Mouse (Mus musculus) MEL-GATA-1-ER (cell line): ENCODE results near the gene Catsperz.

Experiments used
- DNase-seq: peaks from one replicate; pipeline ENCODE4 v3.0.0-alpha.2; 2012; ENCODE audit warnings: low read depth; ENCODE audit errors: extremely low read depth

Catsperz gene

GRCm38 (mm10) chr19:6924461-6925306 lies 496 bp downstream of the Catsperz start:
- no peak for DNase-seq

- DNase-seq, result no peak
Measured at GRCm38 (mm10) chr19:6922901-6923735, 2.1 kb downstream of the Catsperz start.

GRCm38 (mm10) chr19:6921647-6922567 lies 3.3 kb downstream of the Catsperz start, which contains the start of gene Esrra:
TSS of gene Esrra (minus strand) at chr19:6921813.
- DNase-seq, result peak; percentile 98

GRCm38 (mm10) chr19:6920741-6921636 lies 4.2 kb downstream of the Catsperz start:
- DNase-seq, result no peak

GRCm38 (mm10) chr19:6919876-6920740 lies 5.1 kb downstream of the Catsperz start:
- no peak for DNase-seq

- DNase-seq, result no peak
Measured at GRCm38 (mm10) chr19:6919431-6919830, 5.7 kb downstream of the Catsperz start.

GRCm38 (mm10) chr19:6918321-6918720 lies 6.9 kb downstream of the Catsperz start:
- DNase-seq, result no peak

GRCm38 (mm10) chr19:6916496-6916895 lies 8.7 kb downstream of the Catsperz start:
- DNase-seq, result no peak

GRCm38 (mm10) chr19:6915276-6915675 lies 9.9 kb downstream of the Catsperz start:
- no peak for DNase-seq

- no peak for DNase-seq
Measured at GRCm38 (mm10) chr19:6914540-6914939, 10.6 kb downstream of the Catsperz start.

- DNase-seq, result no peak
Measured at GRCm38 (mm10) chr19:6913991-6914390, 11.2 kb downstream of the Catsperz start.

GRCm38 (mm10) chr19:6913036-6913435 lies 12.1 kb downstream of the Catsperz start:
- no peak for DNase-seq

GRCm38 (mm10) chr19:6912205-6912970 lies 12.8 kb downstream of the Catsperz start:
- DNase-seq, result no peak

- no peak for DNase-seq
Measured at GRCm38 (mm10) chr19:6911101-6912074, 13.8 kb downstream of the Catsperz start.

GRCm38 (mm10) chr19:6910306-6910705 lies 14.9 kb downstream of the Catsperz start:
- peak; percentile 21 for DNase-seq

GRCm38 (mm10) chr19:6909507-6910289 lies 15.5 kb downstream of the Catsperz start, which contains the start of the genes Trmt112 and Prdx5:
TSS of gene Trmt112 (plus strand) at chr19:6909698.
TSS of gene Prdx5 (minus strand) at chr19:6910106.
- peak; percentile 97 for DNase-seq
